Mouse (Mus musculus) gastrocnemius, postnatal 4 days (tissue): ENCODE data around the gene Olfr1178. TPM values are rescaled to one million over a fixed set of nuclear protein-coding genes. Genes with fewer than 3 reads are reported as not detected.

Experiments
- DNase-seq, 2 experiments: peaks; one replicate each; pipeline ENCODE4 v3.0.0; 2021 to 2022; ENCODE audit warnings: low spot score in 2 of 2, mixed read lengths in 2 of 2
- long read RNA-seq, 2 experiments: library from polyadenylated mRNA; stranded (forward); transcript quantifications; one replicate each; pipeline ENCODE4 v2.0.0; 2021
- total RNA-seq, 2 experiments: library from RNA; stranded (reverse); gene quantifications; 2 replicates each; pipeline ENCODE4 v1.2.3; 2021

The Olfr1178 gene
- total RNA-seq: not detected
- long read RNA-seq, experiment 1: 0 reads
- long read RNA-seq, experiment 2: 0 reads

DNA sequence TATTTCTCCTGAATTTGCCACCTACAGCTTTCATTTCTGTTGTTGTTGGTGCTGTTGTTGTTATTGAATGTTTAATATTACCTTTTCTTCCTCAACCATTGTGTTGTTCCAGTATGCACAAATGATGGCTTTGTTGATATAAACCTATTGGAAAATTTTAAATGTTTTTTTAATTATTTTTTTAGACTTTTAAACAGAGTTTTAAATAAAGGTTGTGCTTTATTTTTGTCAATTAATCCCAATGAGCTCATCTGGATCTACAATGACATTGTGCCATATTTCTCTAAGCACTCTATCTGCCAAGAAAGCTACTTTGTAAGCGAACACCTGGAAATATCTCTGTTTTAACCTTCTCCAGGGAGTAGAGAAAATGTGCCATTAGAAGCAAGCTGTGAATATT is at the start of gene Olfr1178:
TSS of gene Olfr1178 (plus strand) at position 301 of the 400 bp plus-strand sequence.
- no peak for DNase-seq

DNA sequence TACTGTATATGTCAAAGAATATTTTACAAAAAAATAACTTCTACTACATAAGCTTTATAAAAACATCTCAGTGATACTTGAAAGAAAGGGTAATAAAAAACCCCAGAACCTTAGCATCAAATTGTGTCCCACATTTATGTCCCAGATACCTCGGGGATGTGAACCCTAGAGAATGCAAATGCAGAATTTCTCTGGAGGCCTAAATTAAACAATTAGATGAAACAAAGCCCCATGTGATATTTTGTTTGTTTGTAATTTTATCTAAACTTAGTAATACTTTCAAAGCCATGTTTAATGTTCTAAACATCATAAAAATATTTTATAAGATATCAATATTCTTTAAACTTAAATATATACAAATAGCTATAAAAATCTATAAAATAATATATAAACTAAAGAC is 40.5 kb upstream of the Olfr1178 start, which contains the start of gene Olfr1177-ps:
TSS of gene Olfr1177-ps (minus strand) at position 101 of the 400 bp plus-strand sequence.
- no peak for DNase-seq

DNA sequence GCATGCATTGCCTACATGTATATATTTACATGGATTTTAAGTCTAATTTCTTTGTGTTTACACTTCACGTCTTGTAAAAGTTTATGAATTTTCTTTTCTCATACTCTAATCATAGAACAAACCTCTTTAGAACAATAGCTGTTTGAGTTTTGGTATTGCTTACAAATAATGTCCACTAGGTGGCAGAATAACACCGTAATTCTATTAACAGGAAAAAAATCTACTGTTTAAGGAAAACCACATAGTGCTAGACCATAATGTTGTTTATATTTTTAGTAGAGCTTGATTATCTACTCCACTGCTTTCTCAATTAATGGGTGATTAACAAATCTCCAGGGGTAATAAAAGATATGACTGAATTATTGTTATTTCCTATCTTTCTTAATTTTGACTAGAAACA is 30.6 kb upstream of the Olfr1178 start:
- DNase-seq: no peak

DNA sequence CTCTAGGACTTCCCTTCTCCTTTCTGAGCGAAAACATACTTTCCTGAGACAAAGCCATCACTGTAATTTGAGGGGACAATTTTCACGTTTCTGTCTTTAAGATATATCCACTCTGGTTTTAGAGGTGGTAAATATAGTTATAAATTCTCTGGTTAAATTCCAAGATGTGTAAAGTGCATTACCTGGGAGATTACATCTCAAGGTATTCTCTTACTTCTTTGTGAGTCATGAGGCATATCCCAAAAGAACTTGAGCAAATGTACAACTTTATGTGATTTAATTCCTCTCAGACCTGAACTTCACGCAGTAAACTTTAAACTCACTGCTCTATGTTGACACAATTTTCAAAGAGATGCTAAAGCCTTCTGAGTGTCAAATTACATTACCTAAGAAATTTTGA is 19.5 kb downstream of the Olfr1178 start, which contains the start of gene Olfr1179:
TSS of gene Olfr1179 (minus strand) at position 101 of the 400 bp plus-strand sequence.
- DNase-seq: no peak

DNA sequence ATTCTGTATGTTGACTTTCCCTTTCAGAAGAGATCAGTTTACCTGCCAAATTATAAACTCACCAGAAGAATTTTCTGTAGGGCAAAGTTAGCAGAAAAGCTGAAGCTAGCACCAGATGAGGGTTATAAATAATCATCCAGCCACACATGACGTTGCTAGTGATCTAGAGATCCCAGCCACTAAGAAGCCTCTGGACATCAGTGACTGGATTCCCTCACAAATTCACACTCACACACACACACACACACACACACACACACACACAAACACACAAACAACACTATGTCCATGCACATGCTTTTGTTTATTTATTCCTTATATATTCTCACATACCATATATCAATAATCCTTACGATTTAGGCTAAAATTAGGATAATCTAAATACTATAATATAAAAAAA is 32.2 kb downstream of the Olfr1178 start, which contains the start of gene Olfr1180:
TSS of gene Olfr1180 (minus strand) at position 101 of the 400 bp plus-strand sequence.
- DNase-seq: no peak

DNA sequence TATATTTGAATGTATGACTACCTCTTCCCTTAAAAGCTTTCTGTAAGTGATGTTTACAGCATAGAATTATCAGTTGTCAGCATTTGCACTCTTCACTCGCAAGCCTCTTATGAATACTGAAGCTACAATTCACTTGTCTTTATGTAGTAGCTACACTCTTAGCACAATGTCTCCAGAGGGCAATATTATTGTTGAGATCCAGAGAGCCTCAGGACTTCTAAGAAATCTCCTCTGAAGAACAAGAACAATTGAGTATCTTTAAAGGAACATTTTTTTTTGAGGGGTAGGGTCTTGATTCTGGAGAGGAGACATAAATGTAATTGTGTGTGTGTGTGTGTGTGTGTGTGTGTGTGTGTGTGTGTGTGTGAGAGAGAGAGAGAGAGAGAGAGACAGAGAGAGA is 39.2 kb downstream of the Olfr1178 start, which contains the start of gene Olfr1181:
TSS of gene Olfr1181 (minus strand) at position 101 of the 400 bp plus-strand sequence.
- DNase-seq: no peak

DNA sequence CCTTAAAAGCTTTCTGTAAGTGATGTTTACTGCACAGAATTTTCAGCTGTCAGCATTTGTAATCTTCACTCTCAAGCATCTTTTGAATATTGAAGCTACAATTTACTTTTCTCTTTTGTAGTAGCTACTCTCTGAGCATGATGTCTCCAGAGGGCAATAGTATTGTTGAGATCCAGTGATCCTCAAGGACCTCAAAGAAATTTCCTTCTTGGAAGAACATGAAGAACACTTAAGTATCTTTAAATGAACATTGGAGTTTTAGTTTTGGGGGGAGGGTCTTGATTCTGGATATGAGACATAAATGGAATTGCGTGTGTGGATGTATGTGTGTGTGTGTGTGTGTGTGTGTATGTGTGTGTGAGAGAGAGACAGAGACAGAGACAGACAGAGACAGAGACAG is 62.2 kb downstream of the Olfr1178 start, which contains the start of gene Gm13757:
TSS of gene Gm13757 (minus strand) at position 101 of the 400 bp plus-strand sequence.
- no peak for DNase-seq

Other genes starting within 250 kb of the Olfr1178 start
- gene Olfr1167, start 231.9 kb upstream of the Olfr1178 start, total RNA-seq: not detected
- not detected for gene Olfr1168, start 205.2 kb upstream of the Olfr1178 start, total RNA-seq
- gene Olfr1170, start 158.7 kb upstream of the Olfr1178 start, total RNA-seq: not detected
- gene Olfr1173, start 107.2 kb upstream of the Olfr1178 start, total RNA-seq: not detected
- not detected for gene Olfr1174-ps, start 71.9 kb upstream of the Olfr1178 start, total RNA-seq
- gene Olfr1175-ps, start 59.8 kb upstream of the Olfr1178 start, total RNA-seq: not detected
- gene Olfr1176, start 50.3 kb upstream of the Olfr1178 start, total RNA-seq: not detected
- gene Olfr1177-ps, start 40.6 kb upstream of the Olfr1178 start, total RNA-seq: not detected
- not detected for gene Olfr1179, start 19.4 kb downstream of the Olfr1178 start, total RNA-seq
- not detected for gene Olfr1180, start 32.1 kb downstream of the Olfr1178 start, total RNA-seq
- gene Olfr1181, start 39.1 kb downstream of the Olfr1178 start, total RNA-seq: not detected
- gene Gm13757, start 62.1 kb downstream of the Olfr1178 start, total RNA-seq: not detected
- gene Olfr1183, start 67.8 kb downstream of the Olfr1178 start, total RNA-seq: not detected
- not detected for gene Olfr1184, start 96.5 kb downstream of the Olfr1178 start, total RNA-seq
- not detected for gene Olfr1185-ps1, start 106.3 kb downstream of the Olfr1178 start, total RNA-seq
- not detected for gene Olfr1186, start 131.5 kb downstream of the Olfr1178 start, total RNA-seq
- not detected for gene Olfr1188, start 169.9 kb downstream of the Olfr1178 start, total RNA-seq
- gene Olfr1189, start 199.4 kb downstream of the Olfr1178 start, total RNA-seq: not detected